Mouse (Mus musculus) myocyte (in vitro differentiated cells): ENCODE measurements around the gene Rabgap1l. TPM values are rescaled to one million over a fixed set of nuclear protein-coding genes. Genes with fewer than 3 reads are reported as not detected.
"Not testable (repeated sequence)": the region's sequence is repeated elsewhere in the genome, so short reads cannot be mapped to it uniquely, and the experiment has no call there.

Experiments used
- H3K27me3 ChIP-seq: one replicate; pipeline ENCODE4 v1.6.1; 2011; ENCODE audit not compliant: control insufficient read depth, insufficient read depth, insufficient read length
- H3K36me3 ChIP-seq: one replicate; pipeline ENCODE4 v1.6.1; 2011; ENCODE audit not compliant: control insufficient read depth, insufficient read depth
- H3K4me2 ChIP-seq: one replicate; pipeline ENCODE4 v1.6.1; 2011; ENCODE audit warnings: low read depth, control low read depth
- H3K4me3 ChIP-seq: one replicate; pipeline ENCODE4 v1.5.1; 2011; ENCODE audit warnings: mild to moderate bottlenecking, control low read depth, moderate library complexity
- H3K79me2 ChIP-seq: one replicate; pipeline ENCODE4 v1.6.1; 2011; ENCODE audit not compliant: control insufficient read depth, insufficient read depth
- H3ac ChIP-seq: one replicate; pipeline ENCODE4 v1.6.1; 2011; ENCODE audit not compliant: control insufficient read depth, insufficient read length
- CEBPB ChIP-seq: IDR thresholded peaks from 2 replicates; pipeline ENCODE4 v1.6.1; 2011; ENCODE audit warnings: mild to moderate bottlenecking, moderate library complexity; ENCODE audit not compliant: poor library complexity, insufficient read depth, severe bottlenecking
- E2F4 ChIP-seq: IDR thresholded peaks from one replicate; pipeline ENCODE4 v1.6.1; 2011; ENCODE audit warnings: mild to moderate bottlenecking, control low read depth, moderate library complexity; ENCODE audit not compliant: insufficient read depth
- MAX ChIP-seq: IDR thresholded peaks from one replicate; pipeline ENCODE4 v1.6.1; 2011; ENCODE audit warnings: low read depth, mild to moderate bottlenecking, control low read depth
- MYOD1 ChIP-seq, 3 experiments: IDR thresholded peaks; one replicate each; pipeline ENCODE4 v1.6.1; 2011; ENCODE audit warnings: control low read depth in 2 of 3, low read depth in 2 of 3, mild to moderate bottlenecking in 2 of 3, moderate library complexity in 1 of 3; ENCODE audit not compliant: insufficient read length in 2 of 3, control insufficient read depth in 1 of 3
- MYOG ChIP-seq, 3 experiments: IDR thresholded peaks; one replicate each; pipeline ENCODE4 v1.6.1; 2011; ENCODE audit warnings: control low read depth in 2 of 3, low read depth in 2 of 3, mild to moderate bottlenecking in 2 of 3; ENCODE audit not compliant: insufficient read length in 2 of 3, control insufficient read depth in 1 of 3, insufficient read depth in 1 of 3
- POLR2A ChIP-seq: IDR thresholded peaks from one replicate; pipeline ENCODE4 v1.6.1; 2011; ENCODE audit warnings: low read depth, mild to moderate bottlenecking, control low read depth, moderate library complexity; ENCODE audit not compliant: insufficient read length
- POLR2AphosphoS2 ChIP-seq: IDR thresholded peaks from one replicate; pipeline ENCODE4 v1.6.1; 2011; ENCODE audit warnings: low read depth, control low read depth; ENCODE audit not compliant: insufficient read length
- REST ChIP-seq: IDR thresholded peaks from one replicate; pipeline ENCODE4 v1.6.1; 2011; ENCODE audit warnings: mild to moderate bottlenecking, control low read depth, moderate library complexity; ENCODE audit not compliant: insufficient read depth, insufficient read length
- SRF ChIP-seq: IDR thresholded peaks from one replicate; pipeline ENCODE4 v1.6.1; 2011; ENCODE audit warnings: low read depth; ENCODE audit not compliant: control insufficient read depth, insufficient read length
- TCF12 ChIP-seq: IDR thresholded peaks from one replicate; pipeline ENCODE4 v1.6.1; 2011; ENCODE audit warnings: mild to moderate bottlenecking, control low read depth; ENCODE audit not compliant: poor library complexity, insufficient read depth, severe bottlenecking
- TCF3 ChIP-seq: IDR thresholded peaks from one replicate; pipeline ENCODE4 v1.6.1; 2011; ENCODE audit warnings: low read depth, control low read depth; ENCODE audit not compliant: insufficient read length
- USF1 ChIP-seq: IDR thresholded peaks from one replicate; pipeline ENCODE4 v1.6.1; 2011; ENCODE audit warnings: low read depth, mild to moderate bottlenecking, control low read depth, moderate library complexity
- polyA plus RNA-seq: library from polyadenylated mRNA; unstranded; fragments of >200 nt; fragmentation: generic; extraction: Trizol; gene quantifications from one replicate; pipeline ENCODE4 v1.2.1, GENCODE M21; 2012; ENCODE audit warnings: missing spikeins

Rabgap1l gene
- polyA plus RNA-seq, 1 experiment = 6.3 TPM

GRCm38 (mm10) chr1:160284241-160284640 lies 508.8 kb downstream of the Rabgap1l start:
- no peaks in the 10 kb centered on the region for H3K36me3 ChIP-seq
- no peak for TF ChIP-seq MYOG (IDR thresholded peaks at IDR 0.05; ENCODE audit: control insufficient read depth in 1 of 3, insufficient read depth in 1 of 3, insufficient read length in 2 of 3, low read depth in 2 of 3)
- TF ChIP-seq SRF = no peak
- TF ChIP-seq E2F4 = no peak
- TF ChIP-seq MAX = no peak
- no peak for TF ChIP-seq CEBPB
- TF ChIP-seq TCF3 = no peak
- TF ChIP-seq TCF12 = no peak
- TF ChIP-seq MYOD1 (IDR thresholded peaks at IDR 0.05; ENCODE audit: control insufficient read depth in 1 of 3, insufficient read length in 2 of 3, low read depth in 2 of 3) = no peak
- no peak overlapping the region for H3ac ChIP-seq
- H3K4me2 ChIP-seq = no peak overlapping the region
- H3K4me3 ChIP-seq = no peak overlapping the region
- no peaks in the 10 kb centered on the region for H3K79me2 ChIP-seq
- H3K27me3 ChIP-seq = no peaks in the 10 kb centered on the region

GRCm38 (mm10) chr1:160282166-160282874 lies 510.7 kb downstream of the Rabgap1l start:
- H3K79me2 ChIP-seq, H3K27me3 ChIP-seq, H3K4me2 ChIP-seq, H3K4me3 ChIP-seq, H3ac ChIP-seq, H3K36me3 ChIP-seq: not testable (repeated sequence)

GRCm38 (mm10) chr1:160281337-160282084 lies 511.5 kb downstream of the Rabgap1l start:
- TF ChIP-seq USF1 (no peak), POLR2A (no peak), CEBPB (no peak), TCF3 (no peak), E2F4 (no peak)

GRCm38 (mm10) chr1:160280603-160281002 lies 512.4 kb downstream of the Rabgap1l start:
- Histone ChIP-seq H3K79me2 (no peaks in the 10 kb centered on the region), H3K27me3 (no peaks in the 10 kb centered on the region), H3ac (no peak overlapping the region), H3K4me2 (peak overlapping the region; percentile 16), H3K36me3 (no peaks in the 10 kb centered on the region), H3K4me3 (no peak overlapping the region)
- TF ChIP-seq CEBPB (0 out of 2 replicates have a peak, but pooled peaks have one; percentile 21), MYOG (IDR thresholded peaks at IDR 0.05; ENCODE audit: control insufficient read depth in 1 of 3, insufficient read depth in 1 of 3, insufficient read length in 2 of 3, low read depth in 2 of 3) (no peak)

More at GRCm38 (mm10) chr1:160281337-160282084, 511.5 kb downstream of the Rabgap1l start:
- no peaks in the 10 kb centered on the region for H3K79me2 ChIP-seq
- no peaks in the 10 kb centered on the region for H3K27me3 ChIP-seq
- no peak overlapping the region for H3K4me2 ChIP-seq
- no peak overlapping the region for H3K4me3 ChIP-seq
- H3K36me3 ChIP-seq = no peaks in the 10 kb centered on the region
- H3ac ChIP-seq = no peak overlapping the region

GRCm38 (mm10) chr1:160277940-160278682 lies 514.9 kb downstream of the Rabgap1l start:
- TF ChIP-seq REST (no peak), TCF3 (no peak), POLR2AphosphoS2 (no peak), MYOD1 (IDR thresholded peaks at IDR 0.05; ENCODE audit: control insufficient read depth in 1 of 3, insufficient read length in 2 of 3, low read depth in 2 of 3) (no peak), CEBPB (no peak), MYOG (IDR thresholded peaks at IDR 0.05; ENCODE audit: control insufficient read depth in 1 of 3, insufficient read depth in 1 of 3, insufficient read length in 2 of 3, low read depth in 2 of 3) (no peak), POLR2A (no peak), SRF (no peak), TCF12 (no peak), E2F4 (no peak), USF1 (no peak), MAX (no peak)
- H3K4me2 ChIP-seq = no peak overlapping the region
- H3K36me3 ChIP-seq = no peaks in the 10 kb centered on the region
- no peak overlapping the region for H3ac ChIP-seq
- no peaks in the 10 kb centered on the region for H3K79me2 ChIP-seq
- no peaks in the 10 kb centered on the region for H3K27me3 ChIP-seq
- no peak overlapping the region for H3K4me3 ChIP-seq
